Mouse (Mus musculus) forebrain, embryonic 11.5 days (tissue): ENCODE measurements at regions not wholly inside any gene's neighbourhood (a gene's known extent, or its start where the extent isn't known, plus 50 kb on each side); places are given as distances from the start of the nearest gene placed in this dataset.
A peak's percentile ranks its signal among the peaks of the same experiment; 100 is the strongest.
"Not testable (repeated sequence)": the region's sequence is repeated elsewhere in the genome, so short reads cannot be mapped to it uniquely, and the experiment has no call there.

Experiments
- ATAC-seq: fragments of 200-750 bp; cut with Nextera tagmentation; replicated peaks from 2 replicates; pipeline ENCODE4 v1.8.0; 2017; ENCODE audit warnings: moderate TSS enrichment; ENCODE audit not compliant: low FRiP score
- DNase-seq: peaks from one replicate; pipeline ENCODE4 v3.0.0-alpha.2; 2017; ENCODE audit warnings: low spot score
- H3K27ac ChIP-seq: fragments of 300-500 bp; sonication (generic); 2 replicates; pipeline ENCODE4 v1.5.1; 2014; ENCODE audit warnings: low read depth, low read length
- H3K27me3 ChIP-seq: fragments of 300-500 bp; sonication (generic); 2 replicates; pipeline ENCODE4 v1.6.1; 2014; ENCODE audit warnings: mild to moderate bottlenecking, low read length, mixed read lengths; ENCODE audit not compliant: control insufficient read depth, insufficient read depth
- H3K36me3 ChIP-seq: fragments of 300-500 bp; sonication (generic); 2 replicates; pipeline ENCODE4 v1.6.1; 2014; ENCODE audit warnings: mild to moderate bottlenecking, low read length, moderate library complexity, mixed read lengths; ENCODE audit not compliant: control insufficient read depth, insufficient read depth
- H3K4me1 ChIP-seq: fragments of 300-500 bp; sonication (generic); replicated peaks from 2 replicates; pipeline ENCODE4 v1.6.1; 2014; ENCODE audit warnings: low read length, mixed read lengths; ENCODE audit not compliant: control insufficient read depth, insufficient read depth
- H3K4me2 ChIP-seq: fragments of 300-500 bp; sonication (generic); 2 replicates; pipeline ENCODE4 v1.6.1; 2014; ENCODE audit warnings: low read depth, mild to moderate bottlenecking, low read length, moderate library complexity, mixed read lengths; ENCODE audit not compliant: severe bottlenecking
- H3K4me3 ChIP-seq: fragments of 300-500 bp; sonication (generic); 2 replicates; pipeline ENCODE4 v1.5.1; 2014; ENCODE audit warnings: low read depth, low read length
- H3K9ac ChIP-seq: fragments of 300-500 bp; sonication (generic); 2 replicates; pipeline ENCODE4 v1.6.1; 2014; ENCODE audit warnings: low read length
- H3K9me3 ChIP-seq: fragments of 300-500 bp; sonication (generic); 2 replicates; pipeline ENCODE4 v1.6.1; 2016; ENCODE audit warnings: low read length, mixed read lengths; ENCODE audit not compliant: control insufficient read depth
- WGBS: fragments of 180-500 bp; shearing (Covaris S2); extraction: QIAGEN DNeasy Blood & Tissue Kit; methylation state at CpG from one replicate; pipeline ENCODE4 v1.1.7; 2014; 5-methylcytosine and 5-hydroxymethylcytosine counted together

- Histone ChIP-seq H3K27me3 (no peaks in the 10 kb centered on the region), H3K4me1 (no peaks in the 10 kb centered on the region), H3K27ac (no peak overlapping the region), H3K4me2 (no peak overlapping the region), H3K9ac (no peak overlapping the region), H3K36me3 (no peaks in the 10 kb centered on the region), H3K9me3 (no peaks in the 10 kb centered on the region), H3K4me3 (no peak overlapping the region)
- ATAC-seq (no peak), DNase-seq (no peak)
Measured at GRCm38 (mm10) chrX:157107747-157108146, 307.4 kb downstream of the Phex start.

GRCm38 (mm10) chrX:157080025-157080424, 335.1 kb downstream of the Phex start:
- no peaks in the 10 kb centered on the region for H3K36me3 ChIP-seq
- ATAC-seq (no peak), DNase-seq (no peak)
- no peak overlapping the region for H3K27ac ChIP-seq
- no peak overlapping the region for H3K4me3 ChIP-seq
- H3K9me3 ChIP-seq = no peaks in the 10 kb centered on the region
- no peaks in the 10 kb centered on the region for H3K4me1 ChIP-seq
- no peaks in the 10 kb centered on the region for H3K27me3 ChIP-seq
- H3K4me2 ChIP-seq = no peak overlapping the region
- H3K9ac ChIP-seq = no peak overlapping the region

- WGBS = 54% methylated on average over 2 of the region's 2 CpGs
- H3K4me2 ChIP-seq = no peak overlapping the region
- no peaks in the 10 kb centered on the region for H3K27me3 ChIP-seq
- DNase-seq (no peak), ATAC-seq (no peak)
- no peak overlapping the region for H3K4me3 ChIP-seq
- no peaks in the 10 kb centered on the region for H3K36me3 ChIP-seq
- H3K9ac ChIP-seq = no peak overlapping the region
- H3K4me1 ChIP-seq = no peaks in the 10 kb centered on the region
- no peaks in the 10 kb centered on the region for H3K9me3 ChIP-seq
- H3K27ac ChIP-seq = no peak overlapping the region
Measured at GRCm38 (mm10) chrX:157079606-157080005, 335.5 kb downstream of the Phex start.

GRCm38 (mm10) chrX:157078061-157078460, 337.1 kb downstream of the Phex start:
- H3K36me3 ChIP-seq, ATAC-seq, H3K9me3 ChIP-seq, H3K4me3 ChIP-seq, DNase-seq, H3K4me2 ChIP-seq, H3K9ac ChIP-seq, H3K27ac ChIP-seq, H3K4me1 ChIP-seq, H3K27me3 ChIP-seq: not testable (repeated sequence)
- 84% methylated on average over 4 of the region's 5 CpGs for WGBS

GRCm38 (mm10) chrX:157076193-157076592, 338.9 kb downstream of the Phex start:
- Histone ChIP-seq H3K27me3 (no peaks in the 10 kb centered on the region), H3K4me1 (no peaks in the 10 kb centered on the region), H3K36me3 (no peaks in the 10 kb centered on the region), H3K27ac (no peak overlapping the region), H3K4me2 (no peak overlapping the region), H3K9me3 (no peaks in the 10 kb centered on the region), H3K4me3 (no peak overlapping the region), H3K9ac (no peak overlapping the region)
- DNase-seq = no peak
- ATAC-seq = no peak

GRCm38 (mm10) chrX:157051629-157052315, 363.3 kb downstream of the Phex start:
- Histone ChIP-seq H3K27me3 (no peaks in the 10 kb centered on the region), H3K9ac (no peak overlapping the region; the same call in 1 of the 2 replicates), H3K4me1 (no peaks in the 10 kb centered on the region), H3K27ac (peak overlapping the region; percentile 62), H3K9me3 (no peaks in the 10 kb centered on the region), H3K4me3 (no peak overlapping the region), H3K36me3 (no peaks in the 10 kb centered on the region), H3K4me2 (no peak overlapping the region)
- peak; percentile 46 for DNase-seq
- ATAC-seq = peak; percentile 93
- 22% methylated on average over 2 of the region's 2 CpGs for WGBS

GRCm38 (mm10) chrX:157028913-157029312, 386.2 kb downstream of the Phex start:
- H3K4me1 ChIP-seq = no peaks in the 10 kb centered on the region
- H3K4me2 ChIP-seq = no peak overlapping the region
- no peak for ATAC-seq
- H3K27me3 ChIP-seq = no peaks in the 10 kb centered on the region
- no peak overlapping the region for H3K9ac ChIP-seq
- DNase-seq = no peak
- no peaks in the 10 kb centered on the region for H3K9me3 ChIP-seq
- no peaks in the 10 kb centered on the region for H3K36me3 ChIP-seq
- H3K27ac ChIP-seq = no peak overlapping the region
- H3K4me3 ChIP-seq = no peak overlapping the region

GRCm38 (mm10) chrX:157024343-157024742, 390.8 kb downstream of the Phex start:
- Histone ChIP-seq H3K4me1 (no peaks in the 10 kb centered on the region), H3K9me3 (no peaks in the 10 kb centered on the region), H3K36me3 (no peaks in the 10 kb centered on the region), H3K4me2 (no peak overlapping the region), H3K4me3 (no peak overlapping the region), H3K9ac (no peak overlapping the region), H3K27me3 (no peaks in the 10 kb centered on the region), H3K27ac (no peak overlapping the region)
- ATAC-seq (no peak), DNase-seq (no peak)

GRCm38 (mm10) chrX:157021851-157022250, 393.3 kb downstream of the Phex start:
- Histone ChIP-seq H3K4me2 (no peak overlapping the region), H3K4me3 (no peak overlapping the region), H3K27me3 (no peaks in the 10 kb centered on the region), H3K9ac (no peak overlapping the region), H3K4me1 (no peaks in the 10 kb centered on the region), H3K9me3 (no peaks in the 10 kb centered on the region), H3K36me3 (no peaks in the 10 kb centered on the region), H3K27ac (no peak overlapping the region)
- ATAC-seq (no peak), DNase-seq (no peak)
- WGBS = 81% methylated on average over 1 of the region's 1 CpGs
